In genomic region chr8:120026991-120027390, GRCm38 (mm10) we compare ENCODE assay signal across 26 mouse cellular contexts. TPM values are rescaled to one million over a fixed set of nuclear protein-coding genes. Genes with fewer than 3 reads are reported as not detected.
DNase-seq lines count a peak whose midpoint lies in the region; ATAC-seq and TF ChIP-seq lines count a peak whose summit lies in the region.
"Had no signal": no experiment of that assay in that cellular context is flagged by ENCODE, and none has a peak within 500 bp of the region (broad histone marks: within the 10 kb centered on the region; RNA-seq: fewer than 3 reads in every experiment).

No protein-coding gene starts in this region.

- peaks cover 2% of the 10 kb centered on the region; the same call in 1 of the 2 replicates for H3K4me1 ChIP-seq in bone marrow, adult 2 months (ENCODE audit: control insufficient read depth, insufficient read depth, low read length)
- H3K4me1 ChIP-seq: forebrain, embryonic 12.5 days had no signal

- no peak for TF ChIP-seq POLR2A in bone marrow, adult 2 months (IDR thresholded peaks at IDR 0.05; ENCODE audit: borderline replicate concordance, control insufficient read depth, low read depth, low read length)

- H3K27ac ChIP-seq in bone marrow, adult 2 months (ENCODE audit: control insufficient read depth, insufficient read depth, low read depth, low read length, poor library complexity), result peak overlapping the region; percentile 46
- H3K27ac ChIP-seq: embryonic facial prominence, embryonic 13.5 days; embryonic facial prominence, embryonic 15.5 days; forebrain, embryonic 10.5 days; forebrain, embryonic 12.5 days had no signal

- peak; percentile 92 for ATAC-seq in granulocyte monocyte progenitor cell, adult 5-6 weeks (replicated peaks; ENCODE audit: poor library complexity, severe bottlenecking)
- peak; percentile 83 for ATAC-seq in megakaryocyte, adult 5-6 weeks (ENCODE audit: poor library complexity, severe bottlenecking)
- ATAC-seq: CD4-positive, CD25-positive, alpha-beta regulatory T cell, adult 4 months; forebrain, embryonic 14.5 days; forebrain, embryonic 16.5 days; Patski had no signal

- H3K4me3 ChIP-seq in bone marrow, adult 2 months (replicated peaks; ENCODE audit: control insufficient read depth, low read depth, low read length), result no peak overlapping the region
- H3K4me3 ChIP-seq: embryonic facial prominence, embryonic 13.5 days; embryonic facial prominence, embryonic 15.5 days; erythroblast, embryonic 14.5 days; forebrain, embryonic 10.5 days; forebrain, embryonic 12.5 days had no signal

- DNase-seq in adrenal gland, postnatal 25 days, result no peak
- DNase-seq in kidney, postnatal 14 days, result no peak
- DNase-seq in left cerebral cortex, postnatal 14 days (ENCODE audit: low spot score in 2 of 2), result no peak
- DNase-seq in cerebellum, adult 18-20 months, result no peak
- DNase-seq: adrenal gland, adult 2 months; adrenal gland, postnatal 10 days; adrenal gland, postnatal 36 days; B cell, adult 2 months; cerebellum, adult 11 months; cerebellum, adult 2 months; cerebellum, adult 9-10 months; cerebellum, postnatal 25 days; embryo, embryonic 11 days had no signal

- TF ChIP-seq CTCF in bone marrow, adult 2 months (IDR thresholded peaks at IDR 0.05; ENCODE audit: control insufficient read depth, insufficient read depth, low read length), result no peak

- WGBS in bone marrow, adult 2 months, result 8% methylated on average over 6 of the region's 6 CpGs

- intact Hi-C loops in left cerebral cortex, postnatal 14 days (cut with DNase I), result no loop called here

RNA-seq across cellular contexts. Expression of gene Crispld2, which starts 34.8 kb away (rescaled TPM):
- 4.9 and 17.2 TPM in 2 replicates for polyA plus RNA-seq in bone marrow, adult 2 months (2011; ENCODE audit: insufficient read depth, insufficient read length, low replicate concordance, missing spikeins)
- not detected in 2 replicates for total RNA-seq in granulocyte monocyte progenitor cell, adult 5-6 weeks (2014; fragmentation: Nextera tagmentation)
- 0.73 and 1.7 TPM in 2 replicates for total RNA-seq in granulocyte monocyte progenitor cell, adult 5-6 weeks (2017)
- 6.4 and 8.8 TPM in 2 replicates for total RNA-seq in megakaryocyte, adult 5-6 weeks (2015)
- total RNA-seq in megakaryocyte, adult 5-6 weeks (2017), result 7.8 and 10.5 TPM in 2 replicates
- 5.1 and 6.9 TPM in 2 replicates for total RNA-seq in adrenal gland, postnatal 25 days (2021)
- total RNA-seq in left cerebral cortex, postnatal 14 days (2021), result 1 to 10 TPM; 1.8 to 2.3 TPM
- total RNA-seq: CH12.LX had no signal
- polyA plus RNA-seq: erythroblast, embryonic 14.5 days had no signal
